Mouse (Mus musculus) c-Kit-positive CD71-negative TER-119-negative erythroid progenitor cells, embryonic 14.5 days (primary cell): ENCODE measurements around the gene Htr1f.

Experiments
- DNase-seq: peaks from one replicate; pipeline ENCODE4 v3.0.0-alpha.2; 2013; ENCODE audit warnings: low read depth

Gene Htr1f

DNA sequence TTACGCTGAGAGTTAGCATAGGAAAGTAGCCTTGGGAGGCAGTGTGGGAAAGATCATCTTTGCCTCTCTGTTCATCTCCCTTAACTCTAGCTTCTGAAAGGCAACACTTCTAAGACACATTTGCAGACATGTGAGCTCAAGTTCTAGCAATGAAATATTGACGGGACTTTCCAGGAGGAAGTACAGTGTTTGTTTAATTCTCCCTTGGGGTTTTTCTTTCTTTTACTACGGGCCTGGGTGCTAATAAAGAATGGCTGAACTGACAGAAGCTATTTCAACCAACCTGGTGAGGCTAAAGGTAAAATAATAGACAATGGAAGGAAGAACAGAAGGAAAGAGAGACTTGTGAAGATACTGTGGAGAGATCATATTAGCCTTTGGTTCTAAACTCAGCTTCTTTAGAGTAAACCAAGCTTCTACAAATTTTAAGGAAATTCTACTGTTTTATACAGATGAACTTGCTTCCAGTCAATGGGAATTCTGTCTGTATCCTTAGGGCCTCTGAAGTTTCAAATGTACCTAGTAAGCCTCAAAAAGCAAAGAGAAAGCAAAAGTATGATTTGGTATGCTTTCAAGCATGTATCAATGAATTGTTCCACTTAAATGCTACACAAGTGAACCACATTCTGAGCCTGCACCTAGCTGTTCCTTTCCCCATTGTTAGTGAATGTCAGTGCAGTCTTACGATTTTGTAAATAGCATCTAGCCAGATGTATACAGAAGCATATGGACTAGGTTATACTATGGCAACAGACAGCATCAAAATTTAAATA, 131.9 kb downstream of the Htr1f start:
- DNase-seq, result no peak

GRCm38 (mm10) chr16:64961690-64962089, 144.0 kb downstream of the Htr1f start:
- no peak for DNase-seq

DNA sequence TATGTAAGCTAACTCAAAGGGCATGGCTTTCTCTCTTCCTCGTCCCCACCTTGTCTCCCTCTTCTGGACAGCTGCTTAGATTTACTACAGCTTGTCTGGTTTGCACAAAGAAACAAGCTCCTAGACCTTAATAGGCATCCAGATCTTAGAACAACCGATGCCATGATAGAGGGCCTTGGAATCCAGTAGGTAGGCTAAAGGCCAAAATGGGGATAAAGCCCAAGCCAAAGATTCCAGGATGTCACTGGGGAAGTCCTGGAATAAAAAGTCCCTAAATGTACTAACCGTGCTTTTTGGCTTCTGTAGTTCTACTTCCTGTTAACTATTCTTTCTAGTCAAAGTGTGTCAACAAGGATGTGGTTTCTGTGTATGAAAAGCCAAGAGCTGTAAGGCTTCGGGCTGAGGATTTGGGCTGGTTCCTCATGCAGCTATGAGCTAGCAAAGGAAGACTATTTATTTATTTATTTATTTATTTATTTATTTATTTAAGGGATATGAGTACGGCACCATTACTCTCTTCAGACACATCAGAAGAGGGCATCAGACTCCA, 163.9 kb downstream of the Htr1f start:
- DNase-seq, result no peak

- DNase-seq, result no peak
Measured at GRCm38 (mm10) chr16:64934793-64935192, 170.9 kb downstream of the Htr1f start.

GRCm38 (mm10) chr16:64934011-64934410, 171.6 kb downstream of the Htr1f start:
- no peak for DNase-seq

GRCm38 (mm10) chr16:64923500-64923899, 182.2 kb downstream of the Htr1f start:
- DNase-seq, result no peak

DNA sequence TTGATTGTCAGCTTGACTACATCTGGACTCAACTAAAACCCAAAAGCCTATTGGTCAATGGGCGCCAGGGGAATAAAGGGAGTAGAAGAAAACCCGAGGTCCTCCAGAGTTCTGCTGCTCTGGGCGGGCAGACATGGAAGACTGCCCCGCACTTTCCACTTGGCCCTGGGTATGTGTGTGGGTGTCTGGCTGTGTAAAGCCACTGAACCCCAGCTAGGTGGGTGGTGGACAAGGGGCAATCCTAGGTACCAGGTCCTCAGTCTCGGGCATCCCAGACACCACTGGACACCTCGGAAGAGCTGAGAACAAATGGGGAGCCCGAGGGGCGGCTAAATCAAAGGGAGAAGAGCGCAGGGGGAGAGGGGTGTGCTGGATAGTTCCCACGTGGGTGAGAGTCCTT, 196.9 kb downstream of the Htr1f start:
- DNase-seq, result no peak

GRCm38 (mm10) chr16:64907112-64907511, 198.5 kb downstream of the Htr1f start:
- DNase-seq, result no peak

DNA sequence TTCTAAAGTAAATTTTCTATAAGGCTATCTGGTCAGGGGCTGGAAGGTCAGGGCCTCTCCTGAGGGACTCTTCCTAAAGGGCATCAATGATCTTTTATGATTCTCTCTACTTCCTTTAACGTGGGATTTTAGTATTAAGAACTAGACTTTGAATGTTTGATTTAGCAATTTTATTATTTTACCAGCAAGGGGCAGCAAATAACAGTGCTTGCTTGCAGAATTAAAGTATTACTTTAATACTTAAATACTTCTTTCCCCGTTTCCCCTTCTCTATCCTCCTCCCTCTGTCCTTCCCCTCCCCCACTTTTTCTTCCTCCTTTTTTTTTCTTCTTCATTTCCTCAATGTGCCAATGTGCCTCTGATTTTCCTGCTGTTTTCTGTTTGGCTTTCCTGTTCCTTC, 202.3 kb downstream of the Htr1f start:
- DNase-seq, result no peak

- peak; percentile 26 for DNase-seq
Measured at GRCm38 (mm10) chr16:64899084-64899483, 206.6 kb downstream of the Htr1f start.

- DNase-seq, result no peak
Measured at GRCm38 (mm10) chr16:64889496-64889895, 216.2 kb downstream of the Htr1f start.

DNA sequence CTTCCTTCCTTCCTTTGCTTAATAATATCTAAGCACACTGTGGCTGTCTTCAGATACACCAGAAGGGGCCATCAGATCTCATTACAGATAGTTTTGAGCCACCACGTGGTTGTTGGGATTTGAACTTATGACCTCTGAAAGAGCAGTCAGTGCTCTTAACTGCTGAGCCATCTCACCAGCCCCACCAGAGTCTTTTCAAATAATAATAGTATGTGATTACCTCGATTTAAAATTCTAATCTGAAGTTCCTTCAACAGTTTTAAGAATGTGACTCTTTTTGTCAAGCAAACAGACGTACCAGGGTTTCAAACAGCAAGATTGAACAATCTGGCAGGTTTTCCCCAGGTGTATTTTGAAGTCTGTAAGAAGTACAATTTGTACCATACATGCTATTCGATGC, 220.1 kb downstream of the Htr1f start:
- DNase-seq, result no peak

GRCm38 (mm10) chr16:64885142-64885541, 220.5 kb downstream of the Htr1f start:
- DNase-seq, result no peak

GRCm38 (mm10) chr16:64884420-64884838, 221.2 kb downstream of the Htr1f start:
- no peak for DNase-seq

GRCm38 (mm10) chr16:64883896-64884295, 221.8 kb downstream of the Htr1f start:
- no peak for DNase-seq

DNA sequence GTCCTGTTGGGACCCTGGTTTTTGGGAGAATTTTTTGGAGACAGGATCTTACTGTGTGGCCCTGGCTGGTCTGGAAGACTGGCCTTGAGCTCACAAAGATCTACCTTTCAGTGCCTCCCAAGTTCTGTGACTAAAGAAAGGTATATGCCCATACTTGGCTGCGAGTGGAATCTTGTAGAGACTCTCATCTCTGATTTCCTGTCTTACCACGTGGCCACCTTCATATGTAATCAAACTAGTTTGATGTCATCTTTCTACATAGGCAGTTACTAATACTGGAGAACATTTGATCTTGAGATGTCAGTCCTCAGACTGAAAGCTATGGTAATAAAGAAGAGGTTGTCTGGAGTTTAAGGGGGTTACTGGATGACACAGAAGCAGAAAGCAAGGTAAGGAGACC, 224.2 kb downstream of the Htr1f start:
- no peak for DNase-seq

- no peak for DNase-seq
Measured at GRCm38 (mm10) chr16:64880986-64881385, 224.7 kb downstream of the Htr1f start.

- DNase-seq, result no peak
Measured at GRCm38 (mm10) chr16:64879735-64880134, 225.9 kb downstream of the Htr1f start.

DNA sequence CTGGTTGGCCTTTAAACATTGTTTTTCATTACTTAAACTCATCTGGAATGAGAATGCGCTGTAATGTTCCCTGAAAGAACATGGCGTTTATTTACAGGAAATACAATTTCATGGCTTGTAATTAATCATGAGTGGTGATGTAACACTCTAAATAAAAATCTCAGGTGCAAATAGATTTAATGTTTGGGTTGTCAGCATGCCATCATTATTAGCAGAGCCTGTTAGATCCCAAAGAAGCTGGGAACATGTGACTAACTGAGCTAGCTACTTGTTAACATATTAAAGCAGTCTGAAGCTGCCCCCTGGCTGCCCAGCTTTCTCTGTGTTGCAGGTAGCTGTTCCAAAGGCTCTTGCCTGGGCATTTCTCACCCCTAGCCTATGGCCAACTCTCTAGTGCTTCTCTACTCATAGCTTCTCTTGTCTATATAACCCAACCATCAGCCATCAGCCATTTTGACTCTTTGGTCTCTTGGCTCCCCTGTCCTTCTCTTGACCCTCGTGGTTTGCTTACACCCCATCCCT, 227.0 kb downstream of the Htr1f start:
- no peak for DNase-seq

DNA sequence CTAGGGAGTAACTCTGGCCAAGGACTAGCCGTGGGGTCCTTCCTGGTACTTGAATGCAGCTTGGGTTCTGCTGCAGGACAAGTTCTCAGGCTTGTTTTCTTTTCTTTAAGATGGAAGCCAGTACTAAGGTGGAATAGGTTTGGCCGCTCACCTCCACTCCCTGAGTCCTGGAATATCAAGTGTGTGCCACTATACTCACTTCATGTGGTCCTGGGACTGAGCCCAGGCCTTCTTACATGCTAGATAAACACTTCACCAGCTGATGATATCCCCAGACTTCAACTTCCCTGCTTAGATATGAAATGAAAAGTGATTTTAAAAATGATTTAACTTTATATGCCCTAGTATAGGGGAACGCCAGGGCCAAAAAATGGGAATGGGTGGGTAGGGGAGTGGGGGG, 228.3 kb downstream of the Htr1f start:
- no peak for DNase-seq

DNA sequence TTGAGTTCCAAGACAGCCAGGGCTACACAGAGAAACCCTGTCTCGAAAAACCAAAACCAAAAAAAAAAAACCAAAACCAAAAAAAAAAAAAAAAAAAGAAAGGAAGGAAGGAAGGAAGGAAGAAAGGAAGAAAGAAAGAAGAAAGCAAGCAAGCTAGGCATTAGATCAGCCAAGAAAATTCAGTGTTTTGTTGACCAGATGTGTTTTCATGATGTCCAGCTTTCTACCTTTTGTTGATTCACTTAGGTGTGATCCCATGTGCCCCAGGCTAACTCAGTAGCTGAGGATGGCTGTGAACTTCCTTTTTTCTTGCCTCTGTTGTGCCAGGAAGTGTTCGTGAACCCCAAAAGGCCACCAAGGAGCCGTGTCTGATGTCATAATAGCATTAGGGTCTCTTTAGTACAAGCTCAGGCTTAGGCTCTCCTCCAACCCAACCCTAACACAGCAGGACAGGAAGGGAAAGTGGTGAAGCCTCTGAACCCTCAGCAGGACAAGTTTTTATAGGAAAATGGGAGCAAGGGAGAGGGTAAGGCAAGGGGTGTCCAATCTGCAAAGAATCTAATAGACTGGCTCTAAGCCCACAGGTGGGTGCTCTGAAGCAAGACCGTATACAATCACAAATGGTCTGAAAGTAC, 228.9 kb downstream of the Htr1f start:
- DNase-seq, result no peak

GRCm38 (mm10) chr16:64875822-64876221, 229.8 kb downstream of the Htr1f start:
- DNase-seq, result no peak

- DNase-seq, result no peak
Measured at GRCm38 (mm10) chr16:64875384-64875783, 230.3 kb downstream of the Htr1f start.
